Mouse (Mus musculus) cerebellum, adult 9-11 months (tissue): ENCODE results near the gene Tiprl.

ENCODE experiments used
- DNase-seq: peaks from one replicate; pipeline ENCODE4 v3.0.0; 2022

Gene Tiprl

DNA sequence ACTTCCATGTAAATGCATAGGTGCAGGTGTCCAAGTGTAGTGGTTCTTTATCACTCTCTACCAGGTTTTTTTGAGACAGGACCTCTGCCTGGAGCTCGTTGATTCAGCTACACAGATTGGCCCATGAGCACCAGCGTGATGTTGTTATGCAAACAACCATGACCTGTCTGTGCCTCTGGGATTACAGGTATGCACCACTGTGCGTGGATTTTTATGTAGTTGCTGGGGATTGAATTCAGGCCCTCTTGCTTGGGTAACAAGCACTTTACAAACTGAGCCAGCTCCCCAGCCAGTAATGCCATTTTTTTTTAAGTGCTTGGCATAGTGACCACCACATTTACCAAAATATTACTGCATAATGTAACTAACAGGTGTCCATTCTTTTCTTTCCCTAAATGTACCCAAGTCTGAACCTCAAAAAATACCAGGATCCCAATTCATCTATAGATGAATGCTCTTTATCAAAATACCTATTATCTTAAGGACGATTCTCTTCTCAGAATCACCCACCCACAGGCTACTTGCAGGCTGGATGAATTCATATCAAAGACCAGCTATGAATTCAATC, 35.3 kb downstream of the Tiprl start:
- DNase-seq: no peak

DNA sequence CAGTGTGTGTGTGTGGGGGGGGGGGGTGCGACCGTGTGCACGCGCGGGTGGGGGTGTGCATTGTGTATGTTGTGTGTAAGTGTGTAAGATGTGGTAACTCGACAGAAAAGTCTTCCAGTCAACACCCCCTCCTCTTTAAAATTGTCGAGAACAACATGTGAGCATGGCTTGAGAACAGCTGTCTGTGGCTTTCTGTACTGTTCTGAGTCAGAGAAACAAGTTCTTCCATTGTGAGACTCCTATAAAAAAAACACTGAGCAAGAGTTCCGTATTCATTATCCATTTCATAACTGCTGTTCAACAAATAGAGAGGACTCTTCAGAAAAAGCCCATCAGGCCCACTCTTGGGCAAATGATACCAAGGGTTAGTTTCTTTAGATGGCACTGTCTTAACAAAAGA, 36.0 kb downstream of the Tiprl start:
- DNase-seq: no peak

DNA sequence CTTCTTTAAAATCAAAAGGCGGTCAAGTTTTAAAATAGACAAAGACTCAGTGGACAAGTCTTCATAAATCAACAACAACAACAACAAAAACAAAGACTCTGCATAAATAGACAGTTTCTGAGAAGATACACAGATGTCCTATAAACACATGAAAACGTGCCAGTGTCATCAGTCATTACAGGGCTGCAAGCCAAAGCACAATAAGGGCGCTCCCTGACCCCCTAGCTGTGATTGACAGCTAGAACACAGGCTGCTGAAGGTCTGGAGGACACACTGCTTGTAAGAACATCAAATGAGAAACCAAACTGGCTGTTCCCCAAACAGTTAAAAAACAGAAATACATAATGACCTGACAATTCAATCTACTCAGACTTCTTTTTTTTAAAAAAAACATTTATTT, 37.2 kb downstream of the Tiprl start:
- no peak for DNase-seq

DNA sequence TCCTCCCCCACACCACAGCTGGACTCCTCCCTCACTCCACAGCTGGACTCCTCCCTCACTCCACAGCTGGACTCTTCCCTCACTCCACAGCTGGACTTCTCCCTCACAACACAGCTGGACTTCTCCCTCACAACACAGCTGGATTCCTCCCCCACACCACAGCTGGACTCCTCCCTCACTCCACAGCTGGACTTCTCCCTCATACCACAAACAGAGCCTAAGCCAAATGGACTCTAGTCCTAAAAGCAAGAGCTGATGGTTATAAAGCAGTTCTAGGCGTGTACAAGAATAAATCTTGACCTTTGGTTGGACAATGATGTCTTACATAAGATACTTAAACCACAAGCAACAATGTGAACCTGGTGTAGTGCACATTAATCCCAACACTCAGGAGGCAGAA, 37.8 kb downstream of the Tiprl start:
- no peak for DNase-seq

DNA sequence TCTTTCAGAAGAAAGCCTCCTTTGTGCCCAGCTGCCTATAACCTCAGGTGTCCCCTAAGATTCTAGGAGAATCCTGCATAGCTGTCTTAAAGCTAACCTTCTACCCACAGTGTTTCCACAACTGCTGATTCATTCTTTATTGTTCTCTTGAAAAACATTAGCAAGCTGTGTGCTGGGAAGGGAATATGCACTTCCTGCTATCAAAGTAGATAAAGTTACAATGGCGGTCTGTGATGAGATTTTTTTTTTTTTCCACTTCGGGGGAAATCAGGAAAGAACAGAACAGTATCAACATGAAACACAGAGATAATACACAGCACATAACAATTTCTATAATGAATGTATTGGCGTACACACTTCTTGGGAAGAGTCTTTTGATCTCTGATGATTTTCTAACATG, 38.9 kb downstream of the Tiprl start:
- no peak for DNase-seq

DNA sequence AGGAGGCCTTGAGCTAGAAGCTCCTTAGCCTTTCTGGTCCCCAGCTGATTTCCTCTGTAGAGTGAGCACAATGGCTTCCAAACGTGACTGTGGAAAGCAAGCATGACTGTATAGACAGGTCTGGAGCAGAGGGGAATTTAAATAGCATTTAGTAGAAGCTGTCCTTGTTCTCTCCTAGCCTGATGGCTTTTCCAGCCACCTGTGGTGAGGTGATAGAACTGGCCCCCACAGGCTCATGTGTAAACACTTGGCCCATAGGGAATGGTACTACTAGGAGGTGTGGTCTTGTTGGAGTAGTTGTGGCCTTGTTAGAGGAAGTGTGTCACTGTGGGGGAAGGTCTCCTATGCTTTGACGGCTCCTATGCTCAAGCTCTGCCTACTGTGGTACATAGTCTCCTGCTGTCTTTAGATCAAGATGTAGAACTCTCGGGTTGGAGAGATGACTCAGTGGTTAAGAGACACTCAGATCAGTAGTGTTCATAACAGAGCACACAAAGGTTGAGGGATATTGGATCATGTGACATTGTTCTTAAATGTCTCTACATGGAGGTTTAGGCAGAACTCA, 41.3 kb downstream of the Tiprl start:
- no peak for DNase-seq

DNA sequence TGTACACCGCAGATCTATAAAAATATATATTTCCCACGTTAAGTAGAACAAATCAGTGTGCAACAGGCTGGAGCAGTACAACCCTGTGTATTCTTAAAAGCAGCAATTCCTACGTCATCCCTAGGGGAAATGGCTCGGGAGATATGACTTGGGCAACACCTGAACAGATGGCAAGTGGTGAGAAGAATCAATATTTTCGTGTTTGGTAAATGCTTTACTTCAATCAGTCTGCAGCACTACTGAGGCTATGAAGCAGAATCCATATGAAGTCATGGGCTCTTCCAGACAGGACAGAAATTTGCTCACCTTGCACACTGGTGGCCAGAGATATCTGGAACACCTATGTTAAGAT, 42.2 kb downstream of the Tiprl start:
- DNase-seq: no peak

DNA sequence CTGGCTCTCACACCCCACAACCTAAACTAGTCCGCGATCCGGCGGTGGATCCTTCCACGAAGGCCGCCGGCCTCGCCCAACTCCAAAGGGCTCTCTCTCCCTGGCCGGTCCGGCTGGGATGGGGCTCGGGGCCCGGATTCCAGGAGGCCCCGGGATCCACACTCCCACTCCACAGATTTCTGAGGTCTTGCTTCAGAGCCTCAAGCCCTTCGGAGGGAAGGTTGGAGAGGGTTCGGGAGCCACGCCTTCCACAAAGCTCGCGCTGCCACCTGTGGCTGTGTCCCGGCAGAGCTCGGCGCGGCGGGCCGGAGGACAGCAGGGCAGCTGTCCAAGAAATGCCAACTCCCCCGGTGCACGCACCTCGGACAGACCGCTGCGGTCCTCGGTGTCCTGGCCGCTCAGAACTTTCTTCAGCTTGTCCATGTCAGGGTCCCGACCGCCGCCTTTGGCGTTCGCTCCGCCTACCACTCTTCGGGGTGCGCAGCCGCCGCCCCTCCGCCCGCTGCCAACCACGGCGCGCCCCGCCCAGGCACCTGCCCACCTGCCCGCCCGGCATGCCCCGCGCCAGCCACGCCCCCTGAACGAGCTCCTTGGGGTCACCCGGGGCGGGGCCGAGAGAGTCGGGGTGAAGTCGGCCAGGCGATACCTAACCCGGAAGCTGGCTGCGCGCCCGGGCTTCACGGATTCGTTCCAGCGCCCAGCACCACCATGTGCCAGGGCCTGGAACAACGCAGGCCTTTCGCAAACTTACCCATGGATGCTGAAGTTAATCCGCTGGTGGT, 42.7 kb downstream of the Tiprl start, which contains the start of gene Sft2d2:
Gene Sft2d2 (minus strand): TSS at position 559 of the 782 bp plus-strand sequence.
- peak; percentile 67 for DNase-seq

DNA sequence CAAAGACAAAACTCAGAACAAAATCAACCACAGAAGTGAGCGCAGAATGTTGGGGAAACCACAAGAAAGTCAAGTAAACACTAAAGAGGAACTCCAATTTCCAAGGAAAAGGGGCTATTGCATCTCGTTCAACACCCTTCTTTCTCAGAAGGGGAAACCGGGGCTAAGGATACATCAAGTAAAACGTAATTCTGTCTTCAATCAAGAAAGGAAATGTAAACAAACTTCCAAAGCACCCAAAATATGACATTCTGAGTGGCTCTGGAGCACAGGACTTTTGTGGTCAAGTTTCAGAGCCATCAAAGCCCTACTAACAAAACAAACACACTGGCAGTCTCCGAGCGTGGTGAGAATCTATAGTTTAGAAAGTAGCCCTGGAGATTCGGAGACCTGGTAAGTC, 43.4 kb downstream of the Tiprl start:
- no peak for DNase-seq

DNA sequence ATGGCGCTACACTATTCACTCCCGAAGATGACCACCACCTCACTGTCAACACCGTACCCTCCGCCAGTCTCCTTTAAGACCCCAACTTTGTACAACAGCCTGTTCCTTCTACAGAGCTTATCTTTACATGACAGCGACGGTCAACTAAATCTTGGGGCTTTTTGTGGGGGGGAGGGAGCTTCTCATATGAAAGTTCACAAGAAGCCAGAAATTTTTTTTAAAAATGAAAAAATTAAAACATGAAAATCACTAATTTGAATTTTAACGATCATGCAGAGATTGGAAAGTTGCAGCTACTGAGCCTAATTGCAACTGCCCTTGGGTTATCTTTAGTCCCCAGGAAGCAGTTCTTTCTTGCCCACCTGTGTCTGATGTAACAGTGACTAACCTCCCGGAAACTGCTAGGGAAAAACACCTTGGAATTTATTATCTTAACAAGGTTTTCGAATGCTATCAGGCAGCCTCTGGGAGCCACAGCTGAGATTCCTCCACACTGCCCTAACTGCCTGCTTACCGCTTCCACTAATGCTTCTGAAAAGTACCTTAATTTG, 44.0 kb downstream of the Tiprl start:
- DNase-seq: no peak

DNA sequence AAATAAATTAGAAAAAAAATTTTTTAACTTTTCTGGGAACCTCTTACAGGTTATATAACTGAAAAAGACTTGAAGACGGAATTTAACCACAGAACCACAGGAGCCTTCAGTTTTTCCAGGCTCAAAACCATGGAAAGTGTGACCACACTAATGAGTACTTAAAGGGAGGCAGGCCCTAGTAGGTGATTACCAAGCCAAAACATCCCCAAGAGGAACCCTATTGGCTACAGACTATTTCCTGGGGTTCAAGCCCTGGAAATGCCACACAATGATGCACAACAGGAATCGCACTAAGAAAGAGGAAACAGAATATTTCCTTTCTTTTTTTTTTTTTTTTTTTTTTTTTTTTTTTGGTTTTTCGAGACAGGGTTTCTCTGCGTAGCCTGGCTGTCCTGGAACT, 44.7 kb downstream of the Tiprl start:
- DNase-seq: no peak

DNA sequence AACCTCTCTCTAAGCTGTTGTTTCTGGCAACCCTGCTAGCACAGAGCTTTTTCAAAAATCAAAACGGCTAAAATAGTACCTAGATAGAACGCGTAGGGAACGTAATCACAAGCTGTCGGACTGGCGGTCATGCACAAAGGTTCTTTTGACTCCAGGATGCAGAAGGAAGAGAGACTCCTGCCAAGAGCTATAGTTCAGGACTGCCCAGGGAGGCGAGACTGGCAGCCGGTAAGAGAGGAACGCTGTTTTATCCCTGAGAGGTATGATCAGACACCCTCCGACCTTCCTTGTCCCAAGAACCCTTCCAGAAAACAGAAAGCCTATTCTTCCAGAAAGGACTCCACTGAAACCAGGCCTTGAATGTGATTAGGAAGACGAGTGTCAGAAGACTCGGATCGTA, 45.2 kb downstream of the Tiprl start:
- DNase-seq: no peak

DNA sequence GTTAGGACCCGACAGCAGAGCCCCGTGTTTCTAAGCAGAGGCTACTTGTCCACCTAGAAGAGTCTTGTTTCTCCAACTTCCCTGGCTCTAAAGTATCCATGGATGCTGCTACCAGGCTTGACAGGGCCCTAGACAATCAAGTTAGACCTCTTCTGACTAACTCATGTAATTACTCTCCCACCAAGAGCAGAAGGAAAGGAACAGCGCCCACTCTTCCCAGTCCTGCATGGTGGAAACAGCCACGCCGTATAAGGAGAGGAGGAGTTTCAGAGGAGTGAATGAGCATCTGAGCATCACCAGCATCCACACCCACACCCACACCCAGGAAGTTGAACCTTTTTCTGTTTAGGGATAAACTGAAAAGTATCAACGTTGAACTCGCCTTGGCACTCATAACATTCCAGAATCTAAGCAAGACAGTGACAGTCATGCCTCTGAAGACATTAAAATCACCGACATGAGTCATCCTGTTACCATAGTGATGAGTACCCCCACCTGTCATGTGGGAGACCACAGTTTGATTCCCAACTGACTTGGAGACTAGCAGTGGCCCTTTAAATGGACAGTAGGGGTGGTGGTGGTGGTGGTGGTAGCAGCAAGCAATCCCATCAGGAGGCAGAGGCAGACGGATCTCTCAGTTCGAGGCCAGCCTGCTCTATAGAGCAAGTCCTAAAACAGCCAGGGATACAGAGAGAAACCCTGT, 46.1 kb downstream of the Tiprl start:
- no peak for DNase-seq

DNA sequence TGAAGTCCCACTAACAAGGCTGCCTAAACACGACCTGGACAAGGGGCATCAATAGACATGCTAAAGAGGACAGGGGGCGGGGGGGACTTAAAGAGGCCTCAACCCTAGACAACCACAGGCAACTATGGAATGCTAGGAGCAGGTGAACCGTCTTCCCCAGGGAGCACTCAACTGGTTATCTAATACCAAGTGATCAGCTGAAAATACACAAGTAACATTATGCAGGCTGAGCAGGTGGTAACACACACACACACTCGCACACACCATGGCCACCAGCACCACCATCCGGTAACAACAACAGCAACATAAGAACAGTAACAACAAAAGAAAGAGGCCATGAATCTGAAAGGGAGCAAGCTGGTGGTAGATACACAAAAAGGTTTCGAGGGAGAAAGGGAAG, 46.7 kb downstream of the Tiprl start:
- no peak for DNase-seq

DNA sequence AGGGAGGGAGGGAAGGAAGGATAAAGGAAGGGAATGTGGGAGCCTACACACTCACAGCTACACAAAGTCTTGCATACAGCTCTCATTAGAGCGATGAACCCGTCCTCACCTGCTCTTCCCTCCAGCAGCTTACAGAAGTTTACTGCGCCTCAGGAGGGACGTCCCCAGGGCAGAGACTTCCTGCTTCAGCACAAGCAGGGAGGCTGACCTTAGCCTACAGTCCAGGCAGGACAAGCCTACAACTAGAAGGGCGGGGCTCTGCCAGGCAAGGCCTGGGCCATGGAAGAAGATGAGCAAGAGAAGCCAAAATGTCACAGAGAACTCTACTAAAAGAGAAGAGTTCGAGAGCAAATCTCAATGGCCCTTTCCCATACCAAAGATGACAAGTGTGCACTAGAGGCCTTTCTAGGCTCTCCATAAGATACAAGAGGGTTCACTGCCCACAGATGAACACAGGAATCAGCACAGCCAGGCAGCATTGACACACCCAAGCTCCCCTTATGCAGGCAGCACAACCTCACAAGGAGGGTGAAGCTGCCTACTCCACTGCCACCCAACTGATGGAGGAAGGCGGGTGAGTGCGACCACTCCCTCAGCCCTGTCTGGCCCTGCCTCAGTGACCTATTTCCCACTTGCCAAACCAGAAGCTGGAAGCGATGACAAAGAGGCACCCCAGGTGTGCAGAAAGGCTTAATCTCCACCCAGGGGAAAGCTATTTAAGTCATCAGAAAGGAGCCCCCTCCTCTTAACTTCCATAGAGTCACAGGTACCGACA, 47.8 kb downstream of the Tiprl start:
- DNase-seq: no peak

DNA sequence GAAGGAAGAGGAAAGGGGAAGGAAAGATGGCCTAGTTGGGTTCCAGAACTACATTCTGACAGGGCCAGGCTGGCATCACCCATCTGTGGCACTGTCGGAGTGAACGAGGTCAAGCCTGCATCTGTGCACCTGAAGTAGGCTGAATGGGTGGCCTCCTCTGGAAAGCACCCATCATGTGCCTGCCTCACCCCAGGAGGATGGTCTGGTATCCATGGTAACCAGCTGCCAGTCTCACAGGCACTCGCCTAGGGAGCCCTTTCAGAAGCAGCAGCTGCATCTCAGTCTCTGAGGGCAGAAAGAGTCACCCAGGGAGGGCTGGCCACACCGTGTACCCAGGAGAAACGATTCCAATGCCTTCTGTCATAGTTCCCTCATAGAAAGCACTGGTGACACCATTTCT, 49.4 kb downstream of the Tiprl start:
- DNase-seq: no peak

DNA sequence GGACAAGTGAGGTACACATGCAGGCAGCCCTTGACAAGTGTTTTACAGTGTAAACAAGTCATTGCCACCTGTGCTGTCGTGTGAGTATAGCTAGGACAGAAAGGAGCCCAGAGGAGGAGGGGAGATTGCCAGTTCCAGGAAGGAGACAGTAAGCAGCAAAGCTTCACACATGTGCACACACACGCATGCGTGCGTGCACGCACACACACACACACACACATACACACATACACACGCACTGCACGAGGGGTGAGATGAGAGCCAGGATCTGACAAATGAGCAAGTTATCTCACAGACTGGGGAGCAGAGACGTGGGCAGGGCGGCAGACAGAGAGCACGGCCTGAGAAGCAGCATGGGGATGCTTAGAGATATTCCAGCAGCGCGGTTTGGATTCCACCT, 50.3 kb downstream of the Tiprl start:
- no peak for DNase-seq

DNA sequence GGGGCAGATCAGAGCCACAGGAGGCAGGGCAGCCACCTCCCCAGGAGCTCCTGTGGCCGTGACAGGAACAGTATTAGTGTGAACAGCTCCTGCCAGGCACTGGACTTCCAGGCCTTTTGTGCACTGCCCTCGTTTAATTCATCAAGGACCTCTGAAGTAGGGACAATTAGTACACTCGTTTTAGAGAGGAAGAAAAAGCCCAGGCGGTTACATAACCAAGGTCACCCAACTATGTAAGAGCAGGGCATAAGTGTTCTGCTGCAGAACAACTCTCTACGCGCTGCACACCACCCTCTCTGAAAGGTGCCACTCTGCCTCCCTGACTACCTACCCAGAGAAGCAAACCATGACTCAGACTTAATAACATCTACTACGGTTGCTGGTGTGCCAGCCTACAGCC, 51.7 kb downstream of the Tiprl start:
- DNase-seq: no peak

DNA sequence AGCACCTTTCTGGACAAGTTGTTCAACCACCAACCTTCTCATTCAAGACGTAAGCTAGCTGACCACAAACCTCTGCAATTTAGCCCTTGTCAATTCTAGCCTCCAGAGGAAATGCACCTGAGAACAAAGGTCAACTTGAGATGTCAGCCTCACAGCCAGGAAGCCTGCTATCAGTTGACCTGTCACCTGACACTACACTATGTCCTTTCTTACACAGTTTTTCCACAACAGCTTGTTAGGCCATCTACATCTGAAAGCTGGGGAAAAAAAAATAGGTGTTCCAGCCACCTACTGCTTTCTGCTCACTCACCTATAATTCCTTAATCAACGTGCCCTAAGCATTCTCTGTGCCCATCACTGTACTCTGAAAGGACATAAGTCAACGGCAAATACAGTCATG, 52.6 kb downstream of the Tiprl start:
- DNase-seq: no peak

DNA sequence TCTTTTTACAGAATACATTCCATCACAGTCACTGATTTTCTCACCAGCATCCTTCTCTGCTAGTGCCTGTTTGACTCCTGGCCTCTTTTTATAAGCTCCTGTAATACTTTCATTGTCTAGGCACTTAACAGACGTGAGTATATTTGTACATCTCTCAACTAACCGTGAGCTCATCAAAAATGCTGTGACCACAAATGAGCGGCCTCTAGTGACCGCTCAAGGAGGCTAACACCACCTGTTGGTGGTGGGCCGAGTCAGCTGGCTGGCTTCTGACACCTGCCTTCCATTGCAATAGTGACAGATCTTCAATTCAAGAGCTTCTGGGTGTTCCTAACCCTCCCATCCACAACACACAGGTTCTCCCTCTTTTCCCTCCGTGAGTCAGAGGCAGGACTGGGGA, 53.4 kb downstream of the Tiprl start:
- DNase-seq: no peak

DNA sequence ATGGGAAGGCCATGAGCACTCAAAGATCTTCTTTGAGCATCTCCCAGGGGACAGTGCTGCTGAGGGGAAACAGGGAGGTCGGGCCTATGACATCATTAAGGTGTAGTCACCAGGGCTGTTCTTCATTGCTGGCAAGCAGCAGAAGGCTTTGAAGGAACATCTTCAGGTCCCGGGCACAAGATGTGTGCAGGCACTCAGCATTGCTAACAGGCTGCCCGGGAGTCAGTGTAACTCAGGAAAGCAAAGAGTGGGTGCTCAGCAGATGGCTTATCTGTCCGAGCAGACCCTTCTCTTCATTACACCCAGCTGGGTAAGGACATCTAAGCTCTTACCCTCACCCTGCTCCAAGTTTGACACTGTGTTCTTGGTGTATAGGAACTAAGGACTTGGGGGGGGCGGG, 57.5 kb downstream of the Tiprl start:
- no peak for DNase-seq

DNA sequence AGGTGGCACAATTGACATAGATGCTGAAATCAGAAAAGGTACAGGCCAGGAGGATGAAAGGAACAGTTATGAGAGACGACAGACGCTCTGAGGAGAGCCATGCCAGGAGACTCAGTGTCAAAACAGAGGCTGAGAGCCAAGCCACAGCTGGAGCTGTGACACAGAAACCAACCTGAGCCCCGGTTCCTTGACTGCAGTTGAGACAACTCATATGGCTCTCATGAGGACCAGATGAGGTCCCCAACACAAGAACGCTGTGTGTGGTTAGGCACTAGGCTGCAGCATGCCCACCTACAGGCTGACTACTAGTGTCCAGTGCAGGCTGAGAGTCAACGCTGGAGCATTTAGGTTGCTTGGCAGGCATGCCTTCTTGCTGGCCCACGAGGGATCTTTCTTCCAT, 58.7 kb downstream of the Tiprl start:
- no peak for DNase-seq

DNA sequence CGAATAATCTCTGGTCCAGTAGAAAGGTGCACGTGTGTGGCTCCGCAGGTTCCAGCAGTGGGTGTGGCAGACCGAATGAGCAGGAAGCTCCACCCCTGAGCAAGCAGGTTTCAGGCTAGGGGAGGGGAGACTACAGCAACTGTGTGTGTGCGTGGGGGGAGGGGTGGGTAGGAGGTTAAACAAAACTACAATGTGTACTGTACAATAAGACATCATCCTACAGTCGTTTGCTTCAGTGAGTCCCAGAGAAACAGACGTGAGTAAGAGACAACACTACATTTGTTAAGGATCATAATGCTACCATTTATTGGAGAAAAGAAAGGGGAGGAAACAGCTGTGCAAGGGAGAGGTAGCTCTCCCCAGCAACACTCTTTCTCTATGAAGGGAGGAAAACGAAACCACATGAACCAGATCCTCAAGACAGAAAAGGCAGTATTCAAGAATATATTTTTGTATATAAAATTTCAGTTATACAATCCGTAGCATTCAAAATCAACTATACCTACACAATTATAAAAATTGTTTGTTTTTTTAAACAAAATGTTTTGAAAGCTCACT, 62.7 kb downstream of the Tiprl start:
- DNase-seq: no peak
